Mouse (Mus musculus) myocyte (in vitro differentiated cells): Measurements from ENCODE around the gene C1qtnf12.

Experiments
- E2F4 ChIP-seq: IDR thresholded peaks from one replicate; pipeline ENCODE4 v1.6.1; 2011; ENCODE audit warnings: mild to moderate bottlenecking, control low read depth, moderate library complexity; ENCODE audit not compliant: insufficient read depth
- MAX ChIP-seq: IDR thresholded peaks from one replicate; pipeline ENCODE4 v1.6.1; 2011; ENCODE audit warnings: low read depth, mild to moderate bottlenecking, control low read depth
- POLR2A ChIP-seq: IDR thresholded peaks from one replicate; pipeline ENCODE4 v1.6.1; 2011; ENCODE audit warnings: low read depth, mild to moderate bottlenecking, control low read depth, moderate library complexity; ENCODE audit not compliant: insufficient read length
- POLR2AphosphoS2 ChIP-seq: IDR thresholded peaks from one replicate; pipeline ENCODE4 v1.6.1; 2011; ENCODE audit warnings: low read depth, control low read depth; ENCODE audit not compliant: insufficient read length
- REST ChIP-seq: IDR thresholded peaks from one replicate; pipeline ENCODE4 v1.6.1; 2011; ENCODE audit warnings: mild to moderate bottlenecking, control low read depth, moderate library complexity; ENCODE audit not compliant: insufficient read depth, insufficient read length
- SRF ChIP-seq: IDR thresholded peaks from one replicate; pipeline ENCODE4 v1.6.1; 2011; ENCODE audit warnings: low read depth; ENCODE audit not compliant: control insufficient read depth, insufficient read length
- TCF12 ChIP-seq: IDR thresholded peaks from one replicate; pipeline ENCODE4 v1.6.1; 2011; ENCODE audit warnings: mild to moderate bottlenecking, control low read depth; ENCODE audit not compliant: poor library complexity, insufficient read depth, severe bottlenecking
- TCF3 ChIP-seq: IDR thresholded peaks from one replicate; pipeline ENCODE4 v1.6.1; 2011; ENCODE audit warnings: low read depth, control low read depth; ENCODE audit not compliant: insufficient read length
- USF1 ChIP-seq: IDR thresholded peaks from one replicate; pipeline ENCODE4 v1.6.1; 2011; ENCODE audit warnings: low read depth, mild to moderate bottlenecking, control low read depth, moderate library complexity

DNA sequence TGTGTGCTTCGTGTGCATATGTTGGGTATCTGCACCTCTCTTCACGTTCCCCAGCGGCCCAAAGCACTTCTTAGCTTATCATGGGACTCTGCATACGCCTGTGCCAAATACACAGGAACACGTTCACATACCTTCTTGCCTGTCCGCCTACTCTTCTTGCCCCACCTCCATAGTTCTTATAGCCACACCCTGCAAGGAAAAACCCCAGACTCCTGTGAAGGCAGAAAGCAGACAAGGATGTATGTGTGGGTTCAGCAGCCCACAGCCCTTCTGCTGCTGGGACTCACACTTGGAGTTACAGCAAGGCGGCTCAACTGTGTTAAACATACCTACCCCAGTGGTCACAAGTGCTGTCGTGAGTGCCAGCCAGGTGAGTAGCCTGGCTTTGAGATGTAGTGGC lies 51.5 kb downstream of the C1qtnf12 start, which contains the start of gene Tnfrsf4:
- TF ChIP-seq POLR2A: no peak
- TF ChIP-seq TCF12: no peak
- no peak for TF ChIP-seq SRF
- no peak for TF ChIP-seq E2F4
- TF ChIP-seq REST: no peak
- TF ChIP-seq POLR2AphosphoS2: no peak
- no peak for TF ChIP-seq MAX
- no peak for TF ChIP-seq USF1
- TF ChIP-seq TCF3: no peak
